Mouse (Mus musculus): ENCODE results near the gene Ccdc9.
A peak's percentile ranks its signal among the peaks of the same experiment; 100 is the strongest.

Ccdc9 gene

GRCm38 (mm10) chr7:16286026-16286961, at the start of gene Ccdc9:
Ccdc9 (minus strand) TSS chr7:16286795.
- no peak for TF ChIP-seq GATA4 (IDR thresholded peaks at IDR 0.05; ENCODE audit: insufficient replicate concordance, low read length)

- no peak for TF ChIP-seq GATA4 (IDR thresholded peaks at IDR 0.05; ENCODE audit: insufficient replicate concordance, low read length)
Measured at GRCm38 (mm10) chr7:16329146-16329545, 42.6 kb upstream of the Ccdc9 start.

- TF ChIP-seq GATA4 (IDR thresholded peaks at IDR 0.05; ENCODE audit: insufficient replicate concordance, low read length) = no peak
Measured at GRCm38 (mm10) chr7:16326607-16326971, 40.0 kb upstream of the Ccdc9 start.

GRCm38 (mm10) chr7:16325920-16326606, 39.5 kb upstream of the Ccdc9 start:
- peak; percentile 53; the same call in 1 of the 2 replicates for TF ChIP-seq GATA4 (IDR thresholded peaks at IDR 0.05; ENCODE audit: insufficient replicate concordance, low read length)

- no peak for TF ChIP-seq GATA4 (IDR thresholded peaks at IDR 0.05; ENCODE audit: insufficient replicate concordance, low read length)
Measured at GRCm38 (mm10) chr7:16324661-16325060, 38.1 kb upstream of the Ccdc9 start.

- no peak for TF ChIP-seq GATA4 (IDR thresholded peaks at IDR 0.05; ENCODE audit: insufficient replicate concordance, low read length)
Measured at GRCm38 (mm10) chr7:16320479-16320878, 33.9 kb upstream of the Ccdc9 start.

- TF ChIP-seq GATA4 (IDR thresholded peaks at IDR 0.05; ENCODE audit: insufficient replicate concordance, low read length) = no peak
Measured at GRCm38 (mm10) chr7:16319216-16319615, 32.6 kb upstream of the Ccdc9 start.

- no peak for TF ChIP-seq GATA4 (IDR thresholded peaks at IDR 0.05; ENCODE audit: insufficient replicate concordance, low read length)
Measured at GRCm38 (mm10) chr7:16317094-16317493, 30.5 kb upstream of the Ccdc9 start.

- no peak for TF ChIP-seq GATA4 (IDR thresholded peaks at IDR 0.05; ENCODE audit: insufficient replicate concordance, low read length)
Measured at GRCm38 (mm10) chr7:16315222-16315759, 28.7 kb upstream of the Ccdc9 start.

GRCm38 (mm10) chr7:16314221-16314775, 27.7 kb upstream of the Ccdc9 start:
- TF ChIP-seq GATA4 (IDR thresholded peaks at IDR 0.05; ENCODE audit: insufficient replicate concordance, low read length) = no peak

GRCm38 (mm10) chr7:16313481-16314220, 27.1 kb upstream of the Ccdc9 start:
- no peak for TF ChIP-seq GATA4 (IDR thresholded peaks at IDR 0.05; ENCODE audit: insufficient replicate concordance, low read length)

- TF ChIP-seq GATA4 (IDR thresholded peaks at IDR 0.05; ENCODE audit: insufficient replicate concordance, low read length) = no peak; the same call in 1 of the 2 replicates
Measured at GRCm38 (mm10) chr7:16312672-16313311, 26.2 kb upstream of the Ccdc9 start.

GRCm38 (mm10) chr7:16312011-16312671, 25.5 kb upstream of the Ccdc9 start:
- no peak for TF ChIP-seq GATA4 (IDR thresholded peaks at IDR 0.05; ENCODE audit: insufficient replicate concordance, low read length)

Data from liver, adult (tissue).